Mouse (Mus musculus) intestine, embryonic 14.5 days (tissue): ENCODE data around the gene Sbp. TPM values are rescaled to one million over a fixed set of nuclear protein-coding genes. Genes with fewer than 3 reads are reported as not detected.

Source experiments
- polyA plus RNA-seq: library from polyadenylated mRNA; unstranded; fragments of >200 nt; fragmentation: Nextera tagmentation; extraction: Ambion mirVana; gene quantifications from 2 replicates; pipeline ENCODE4 v1.2.1, GENCODE M21; 2014

Gene Sbp
- polyA plus RNA-seq, 1 experiment from 2014 or later, result not detected

Other genes starting within 250 kb of the Sbp start
- 0.04 TPM in 1 of 2 replicates, not detected in the other for gene 1520401A03Rik, start 218.9 kb upstream of the Sbp start, polyA plus RNA-seq
- 53.6 and 57.9 TPM in 2 replicates for gene Pkmyt1, start 215.3 kb upstream of the Sbp start, polyA plus RNA-seq
- 18.4 and 18.6 TPM in 2 replicates for gene Paqr4, start 200.8 kb upstream of the Sbp start, polyA plus RNA-seq
- 0.16 and 0.19 TPM in 2 replicates for gene Kremen2, start 195.8 kb upstream of the Sbp start, polyA plus RNA-seq
- gene Flywch1, start 170.1 kb upstream of the Sbp start, polyA plus RNA-seq, result 58.6 and 69.4 TPM in 2 replicates
- gene Flywch2, start 155.6 kb upstream of the Sbp start, polyA plus RNA-seq, result 21.2 and 21.5 TPM in 2 replicates
- gene Srrm2, start 151.1 kb upstream of the Sbp start, polyA plus RNA-seq, result 451 and 452 TPM in 2 replicates
- gene Elob, start 112.5 kb upstream of the Sbp start, polyA plus RNA-seq, result 1,105 and 1,121 TPM in 2 replicates
- 0.26 TPM in 1 of 2 replicates, not detected in the other for gene Prss33, start 105.6 kb upstream of the Sbp start, polyA plus RNA-seq
- gene Prss32, start 97.8 kb upstream of the Sbp start, polyA plus RNA-seq, result 1.1 and 1.5 TPM in 2 replicates
- gene Prss41, start 97.5 kb upstream of the Sbp start, polyA plus RNA-seq, result 2.1 and 2.9 TPM in 2 replicates
- not detected in 2 replicates for gene Prss21, start 73.6 kb upstream of the Sbp start, polyA plus RNA-seq
- gene Dcpp1, start 60.8 kb upstream of the Sbp start, polyA plus RNA-seq, result not detected in 2 replicates
- not detected in 2 replicates for gene Dcpp2, start 60.8 kb upstream of the Sbp start, polyA plus RNA-seq
- gene Dcpp3, start 24.2 kb upstream of the Sbp start, polyA plus RNA-seq, result not detected in 2 replicates
- gene Sbpl, start 13.6 kb downstream of the Sbp start, polyA plus RNA-seq, result not detected in 2 replicates
- gene Prss30, start 38.9 kb downstream of the Sbp start, polyA plus RNA-seq, result 0.12 TPM in 1 of 2 replicates, not detected in the other
- not detected in 2 replicates for gene Prss22, start 56.4 kb downstream of the Sbp start, polyA plus RNA-seq
- 0.28 and 0.43 TPM in 2 replicates for gene Prss27, start 96.5 kb downstream of the Sbp start, polyA plus RNA-seq
- gene Kctd5, start 131.8 kb downstream of the Sbp start, polyA plus RNA-seq, result 52.8 and 61.2 TPM in 2 replicates
- gene Pdpk1, start 209.3 kb downstream of the Sbp start, polyA plus RNA-seq, result 35.3 and 39.2 TPM in 2 replicates
- 27.1 and 28.0 TPM in 2 replicates for gene Amdhd2, start 222.1 kb downstream of the Sbp start, polyA plus RNA-seq
- gene Atp6v0c, start 228.0 kb downstream of the Sbp start, polyA plus RNA-seq, result 556 and 564 TPM in 2 replicates